22 mouse cellular contexts compared by ENCODE assay signal in the genomic region with DNA sequence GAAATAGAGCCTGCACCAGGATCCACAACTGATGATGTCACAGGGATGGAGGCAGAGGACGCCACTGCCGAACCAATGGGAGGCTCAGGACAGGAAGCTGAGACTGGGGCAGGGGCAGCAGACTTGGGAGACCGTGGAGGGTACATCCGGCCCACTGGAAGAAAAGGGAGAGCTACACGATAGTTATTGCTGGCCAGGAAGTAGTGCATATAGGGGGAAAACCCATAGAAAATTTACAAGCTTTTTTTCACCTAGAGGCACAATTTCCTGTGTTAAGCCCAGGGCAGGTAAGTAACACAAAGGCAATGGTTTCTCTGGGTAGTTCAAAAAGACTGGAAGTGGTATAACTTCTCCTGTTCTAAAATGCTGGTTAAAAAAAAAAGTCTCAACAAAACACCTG. TPM values are rescaled to one million over a fixed set of nuclear protein-coding genes. Genes with fewer than 3 reads are reported as not detected.
DNase-seq lines count a peak whose midpoint lies in the region; ATAC-seq and TF ChIP-seq lines count a peak whose summit lies in the region.
"Had no signal": no experiment of that assay in that cellular context is flagged by ENCODE, and none has a peak within 500 bp of the region (broad histone marks: within the 10 kb centered on the region; RNA-seq: fewer than 3 reads in every experiment).

No protein-coding gene starts in this region.

- DNase-seq in cerebellum, adult 9-10 months: peak; percentile 8
- DNase-seq in cerebellum, adult 11 months: no peak
- peak; percentile 38 for DNase-seq in CD4-positive helper T cell, adult 2 months (ENCODE audit: low read depth, low spot score)
- no peak for DNase-seq in right cerebral cortex, postnatal 4 days
- DNase-seq: adrenal gland, postnatal 10 days; adrenal gland, postnatal 36 days; cerebellum, adult 2 months; cerebellum, postnatal 14 days; gastrocnemius, postnatal 10 days; gastrocnemius, postnatal 36 days; heart, adult 2 months; heart, postnatal 14 days had no signal

- no peak overlapping the region for H3K4me3 ChIP-seq in myocyte
- H3K4me3 ChIP-seq in neural tube, embryonic 15.5 days (replicated peaks): no peak overlapping the region
- H3K4me3 ChIP-seq: forebrain, embryonic 10.5 days; forebrain, embryonic 13.5 days; heart, adult 2 months; heart, embryonic 10.5 days; heart, embryonic 13.5 days; hindbrain, embryonic 12.5 days; hindbrain, embryonic 15.5 days had no signal

- WGBS in neural tube, embryonic 15.5 days: 91% methylated on average over 5 of the region's 5 CpGs

- H3K79me2 ChIP-seq in myocyte (ENCODE audit: control insufficient read depth, insufficient read depth): peaks cover 45% of the 10 kb centered on the region

- no peaks in the 10 kb centered on the region for H3K27me3 ChIP-seq in myocyte (ENCODE audit: control insufficient read depth, insufficient read depth, insufficient read length)
- no peaks in the 10 kb centered on the region for H3K27me3 ChIP-seq in neural tube, embryonic 15.5 days (replicated peaks)
- H3K27me3 ChIP-seq: forebrain, embryonic 13.5 days; heart, embryonic 13.5 days; hindbrain, embryonic 12.5 days; hindbrain, embryonic 15.5 days had no signal

- TF ChIP-seq POLR2A in myocyte (IDR thresholded peaks at IDR 0.05; ENCODE audit: insufficient read length, low read depth): no peak

- H3ac ChIP-seq in myocyte (ENCODE audit: control insufficient read depth, insufficient read length): no peak overlapping the region

- H3K36me3 ChIP-seq in myocyte (ENCODE audit: control insufficient read depth, insufficient read depth): peaks cover 73% of the 10 kb centered on the region
- peaks cover 95% of the 10 kb centered on the region for H3K36me3 ChIP-seq in neural tube, embryonic 15.5 days

- no peak overlapping the region for H3K4me2 ChIP-seq in myocyte (ENCODE audit: low read depth)
- H3K4me2 ChIP-seq in neural tube, embryonic 15.5 days: no peak overlapping the region
- H3K4me2 ChIP-seq: forebrain, embryonic 13.5 days; heart, embryonic 13.5 days; hindbrain, embryonic 12.5 days; hindbrain, embryonic 15.5 days had no signal

- no peak overlapping the region for H3K9ac ChIP-seq in neural tube, embryonic 15.5 days (replicated peaks)
- H3K9ac ChIP-seq: forebrain, embryonic 13.5 days; heart, embryonic 13.5 days; hindbrain, embryonic 12.5 days; hindbrain, embryonic 15.5 days had no signal

- no peaks in the 10 kb centered on the region for H3K9me3 ChIP-seq in neural tube, embryonic 15.5 days (replicated peaks)
- H3K9me3 ChIP-seq: forebrain, embryonic 10.5 days; forebrain, embryonic 13.5 days; heart, embryonic 10.5 days; heart, embryonic 13.5 days; hindbrain, embryonic 12.5 days; hindbrain, embryonic 15.5 days had no signal

- H3K4me1 ChIP-seq in neural tube, embryonic 15.5 days: peaks cover 20% of the 10 kb centered on the region

- ATAC-seq in activated CD4-positive, CD25-positive, alpha-beta regulatory T cell, adult 4 months: peak; percentile 80
- no peak for ATAC-seq in neural tube, embryonic 15.5 days (ENCODE audit: low FRiP score)
- ATAC-seq: forebrain, embryonic 13.5 days; forebrain, embryonic 16.5 days had no signal

- H3K27ac ChIP-seq in neural tube, embryonic 15.5 days (replicated peaks): no peak overlapping the region
- H3K27ac ChIP-seq: forebrain, embryonic 10.5 days; forebrain, embryonic 13.5 days; heart, adult 2 months; heart, embryonic 10.5 days; heart, embryonic 13.5 days; hindbrain, embryonic 12.5 days; hindbrain, embryonic 15.5 days had no signal

TF ChIP-seq in myocyte, 11 proteins besides CTCF, POLR2A, EP300 and RAD21:
- peak; percentile 45 for TF ChIP-seq POLR2AphosphoS2 (IDR thresholded peaks at IDR 0.05; ENCODE audit: insufficient read length, low read depth)
- TF ChIP-seq E2F4 (IDR thresholded peaks at IDR 0.05; ENCODE audit: insufficient read depth): no peak

RNA-seq across cellular contexts. Expression of a gene that starts 6.8 kb away (rescaled TPM):
- polyA plus RNA-seq in activated CD4-positive, CD25-positive, alpha-beta regulatory T cell, adult 4 months (2017; shearing (Covaris generic)): 10 to 100 TPM; 14.7 to 18.8 TPM
- polyA plus RNA-seq in myocyte (2012; fragmentation: generic; extraction: Trizol): 104 TPM
- polyA plus RNA-seq in neural tube, embryonic 15.5 days (2015; fragmentation: Nextera tagmentation; extraction: Ambion mirVana): 66.0 and 69.5 TPM in 2 replicates

RNA-seq across cellular contexts. Expression of a gene that starts 9.3 kb away (rescaled TPM):
- polyA plus RNA-seq in activated CD4-positive, CD25-positive, alpha-beta regulatory T cell, adult 4 months (2017; shearing (Covaris generic)): 10 to 100 TPM; 71.2 to 78.9 TPM
- 167 TPM for polyA plus RNA-seq in myocyte (2012; fragmentation: generic; extraction: Trizol)
- 139 and 147 TPM in 2 replicates for polyA plus RNA-seq in neural tube, embryonic 15.5 days (2015; fragmentation: Nextera tagmentation; extraction: Ambion mirVana)

RNA-seq across cellular contexts. Expression of a gene that starts 21.3 kb away (rescaled TPM):
- polyA plus RNA-seq in activated CD4-positive, CD25-positive, alpha-beta regulatory T cell, adult 4 months (2017; shearing (Covaris generic)): 10 to 100 TPM; 14.5 to 15.9 TPM
- 58.8 TPM for polyA plus RNA-seq in myocyte (2012; fragmentation: generic; extraction: Trizol)
- 69.4 and 69.6 TPM in 2 replicates for polyA plus RNA-seq in neural tube, embryonic 15.5 days (2015; fragmentation: Nextera tagmentation; extraction: Ambion mirVana)

RNA-seq across cellular contexts. Expression of a gene that starts 33.6 kb away (rescaled TPM):
- polyA plus RNA-seq in activated CD4-positive, CD25-positive, alpha-beta regulatory T cell, adult 4 months (2017; shearing (Covaris generic)): under 1 TPM in 1 of 2 experiments, not detected in 1; 0.18 TPM
- polyA plus RNA-seq in myocyte (2012; fragmentation: generic; extraction: Trizol): 1,699 TPM
- 6.5 and 12.7 TPM in 2 replicates for polyA plus RNA-seq in neural tube, embryonic 15.5 days (2015; fragmentation: Nextera tagmentation; extraction: Ambion mirVana)

Comparison
In these comparisons a context has a peak if more than half of its experiments do, and no peak if none do; other contexts are left out.
1. DNase-seq: peak in cerebellum, adult 9-10 months (single experiment) and CD4-positive helper T cell, adult 2 months (single experiment); none in cerebellum, adult 11 months (single experiment) and right cerebral cortex, postnatal 4 days (single experiment).